Mouse (Mus musculus): ENCODE measurements around the gene Magi1.

- no peak for TF ChIP-seq GATA1 (IDR thresholded peaks at IDR 0.05; ENCODE audit: borderline replicate concordance, low read length)
- no peak for TF ChIP-seq FLI1 (IDR thresholded peaks at IDR 0.05; ENCODE audit: low read length)
Observed at GRCm38 (mm10) chr6:94063542-94063941, 220.2 kb downstream of the Magi1 start.

All from megakaryocyte, embryonic 14.5 days (primary cell).